Mouse (Mus musculus): ENCODE data around the gene Acr. TPM values are rescaled to one million over a fixed set of nuclear protein-coding genes. Genes with fewer than 3 reads are reported as not detected.

The Acr gene
- polyA plus RNA-seq, 1 experiment from 2014 or later = 0.06 TPM

DNA sequence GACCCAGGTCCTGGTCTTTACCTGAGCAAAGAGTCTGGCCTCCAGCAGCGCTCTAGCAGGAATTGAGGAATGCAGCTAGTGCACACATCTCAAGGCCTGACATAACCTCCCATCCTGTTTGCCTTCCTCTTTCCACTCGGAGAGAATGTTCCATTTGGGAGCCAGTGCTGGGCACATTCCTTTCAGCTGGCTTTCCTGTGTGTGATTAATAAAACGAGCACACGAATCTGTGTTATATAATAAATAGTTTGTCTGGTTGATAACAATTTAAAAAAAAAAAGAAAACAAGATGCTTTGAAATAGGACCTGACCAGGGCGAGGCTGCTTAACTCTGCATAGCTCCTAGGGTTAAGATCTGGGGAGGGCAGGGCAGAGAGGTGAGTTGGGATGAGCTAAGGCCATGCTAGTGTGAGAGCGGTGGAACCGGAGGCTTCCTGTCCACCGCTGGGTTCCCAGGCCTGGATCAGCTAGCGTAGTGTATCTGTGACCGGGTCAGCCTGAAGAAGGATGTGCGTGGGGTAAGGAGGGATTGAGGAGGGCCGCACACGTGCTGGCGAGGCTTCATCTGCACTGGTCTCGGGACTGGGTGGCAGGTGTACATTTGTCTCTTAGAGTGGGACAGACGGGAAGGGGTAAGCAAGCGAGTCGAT is 39.8 kb upstream of the Acr start:
- Histone ChIP-seq H3K27ac (no peak overlapping the region), H3K9me3 (replicated peaks) (no peaks in the 10 kb centered on the region), H3K27me3 (peaks cover 13% of the 10 kb centered on the region; the same call in 1 of the 2 replicates), H3K4me2 (no peak overlapping the region), H3K4me1 (replicated peaks) (0 out of 2 replicates have a peak, but pooled peaks cover 2% of the 10 kb centered on the region), H3K4me3 (replicated peaks) (no peak overlapping the region), H3K36me3 (peaks cover 7% of the 10 kb centered on the region; the same call in 1 of the 2 replicates), H3K9ac (no peak overlapping the region)
- ATAC-seq (ENCODE audit: low read depth) = no peak
- 80% methylated on average over 18 of the region's 18 CpGs for WGBS (ENCODE audit: insufficient replicate concordance)
- no peak for DNase-seq

GRCm38 (mm10) chr15:89528923-89529322 is 39.2 kb upstream of the Acr start:
- Histone ChIP-seq H3K9ac (no peak overlapping the region), H3K4me2 (no peak overlapping the region), H3K27ac (no peak overlapping the region), H3K4me1 (replicated peaks) (no peaks in the 10 kb centered on the region), H3K27me3 (peaks cover 10% of the 10 kb centered on the region; the same call in 1 of the 2 replicates), H3K36me3 (0 out of 2 replicates have a peak, but pooled peaks cover 5% of the 10 kb centered on the region), H3K9me3 (replicated peaks) (no peaks in the 10 kb centered on the region), H3K4me3 (replicated peaks) (no peak overlapping the region)
- DNase-seq (no peak), ATAC-seq (ENCODE audit: low read depth) (no peak)
- 81% methylated on average over 10 of the region's 10 CpGs for WGBS (ENCODE audit: insufficient replicate concordance)

GRCm38 (mm10) chr15:89530336-89530735 is 37.8 kb upstream of the Acr start:
- ATAC-seq (ENCODE audit: low read depth) = no peak
- Histone ChIP-seq H3K4me1 (replicated peaks) (no peaks in the 10 kb centered on the region), H3K4me3 (replicated peaks) (no peak overlapping the region)

DNA sequence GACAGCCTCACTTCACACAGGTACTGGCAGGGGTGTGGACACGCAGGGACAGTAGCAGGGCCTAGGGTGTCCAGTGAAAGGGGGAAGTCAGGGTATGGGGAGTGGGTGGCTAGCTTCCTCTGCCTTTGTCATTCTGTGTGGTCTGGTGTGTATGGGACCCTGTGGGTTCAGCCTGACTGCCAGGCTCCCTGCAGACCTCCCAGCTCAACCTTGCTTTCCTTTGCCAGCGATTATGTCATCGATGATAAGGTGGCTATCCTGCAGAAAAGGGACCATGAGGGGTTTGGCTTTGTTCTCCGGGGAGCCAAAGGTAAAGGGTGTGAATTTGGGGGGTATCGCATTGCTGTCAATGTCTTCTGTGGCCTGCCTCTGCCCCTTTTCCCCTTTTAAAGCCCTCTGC is 36.7 kb upstream of the Acr start:
- Histone ChIP-seq H3K27ac (no peak overlapping the region), H3K27me3 (no peaks in the 10 kb centered on the region), H3K36me3 (0 out of 2 replicates have a peak, but pooled peaks cover 5% of the 10 kb centered on the region), H3K9ac (no peak overlapping the region), H3K4me2 (no peak overlapping the region), H3K4me1 (replicated peaks) (no peaks in the 10 kb centered on the region), H3K4me3 (replicated peaks) (no peak overlapping the region), H3K9me3 (replicated peaks) (no peaks in the 10 kb centered on the region)
- DNase-seq = no peak
- ATAC-seq (ENCODE audit: low read depth) = no peak
- 75% methylated on average over 5 of the region's 5 CpGs for WGBS (ENCODE audit: insufficient replicate concordance)

More at GRCm38 (mm10) chr15:89530336-89530735, 37.8 kb upstream of the Acr start:
- Histone ChIP-seq H3K9ac (no peak overlapping the region), H3K9me3 (replicated peaks) (no peaks in the 10 kb centered on the region), H3K27me3 (no peaks in the 10 kb centered on the region), H3K27ac (no peak overlapping the region), H3K4me2 (no peak overlapping the region), H3K36me3 (0 out of 2 replicates have a peak, but pooled peaks cover 5% of the 10 kb centered on the region)
- 16% methylated on average over 4 of the region's 4 CpGs for WGBS (ENCODE audit: insufficient replicate concordance)
- DNase-seq = peak; percentile 19

DNA sequence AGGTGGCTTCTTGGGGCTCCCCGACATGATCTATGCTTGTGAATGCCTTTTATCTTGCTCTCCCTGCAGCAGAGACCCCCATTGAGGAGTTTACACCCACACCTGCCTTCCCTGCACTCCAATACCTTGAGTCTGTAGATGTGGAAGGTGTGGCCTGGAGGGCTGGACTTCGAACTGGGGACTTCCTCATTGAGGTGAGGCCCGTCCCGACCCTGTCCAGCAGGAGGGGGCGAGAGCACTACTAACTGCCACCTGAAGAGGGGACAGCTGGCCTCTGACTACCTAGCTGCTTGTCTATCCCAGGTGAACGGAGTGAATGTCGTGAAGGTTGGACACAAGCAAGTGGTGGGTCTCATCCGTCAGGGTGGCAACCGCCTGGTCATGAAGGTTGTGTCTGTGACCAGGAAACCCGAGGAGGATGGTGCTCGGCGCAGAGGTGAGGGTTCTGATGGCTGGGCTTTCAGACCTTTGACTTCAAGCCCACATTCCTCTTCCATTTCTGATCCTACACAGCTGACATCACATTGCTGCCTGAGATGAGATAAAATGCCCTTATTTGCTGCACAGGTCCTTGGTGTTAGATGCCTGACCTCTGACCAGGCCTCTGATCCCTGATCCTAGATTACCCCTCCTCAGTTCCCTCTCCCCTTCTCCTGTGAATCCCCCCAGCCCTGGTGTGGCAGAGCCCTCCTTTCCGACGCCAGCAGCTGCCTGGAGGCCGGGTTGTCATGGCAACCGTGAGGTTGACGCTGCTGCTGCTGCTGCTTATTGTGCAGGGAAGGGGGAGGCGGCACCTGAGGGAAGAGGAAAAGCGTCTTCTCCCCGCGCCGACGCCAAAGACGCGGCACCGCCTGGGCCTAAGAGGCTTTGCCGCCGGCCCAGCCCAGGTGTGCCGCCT is 35.9 kb upstream of the Acr start:
- H3K27me3 ChIP-seq = no peaks in the 10 kb centered on the region
- H3K9me3 ChIP-seq (replicated peaks) = no peaks in the 10 kb centered on the region
- no peaks in the 10 kb centered on the region for H3K4me1 ChIP-seq (replicated peaks)
- no peak overlapping the region for H3K27ac ChIP-seq
- DNase-seq = no peak
- H3K36me3 ChIP-seq = 0 out of 2 replicates have a peak, but pooled peaks cover 5% of the 10 kb centered on the region
- no peak for ATAC-seq (ENCODE audit: low read depth)
- no peak overlapping the region for H3K9ac ChIP-seq
- 71% methylated on average over 29 of the region's 29 CpGs for WGBS (ENCODE audit: insufficient replicate concordance)
- no peak overlapping the region for H3K4me2 ChIP-seq
- no peak overlapping the region for H3K4me3 ChIP-seq (replicated peaks)

DNA sequence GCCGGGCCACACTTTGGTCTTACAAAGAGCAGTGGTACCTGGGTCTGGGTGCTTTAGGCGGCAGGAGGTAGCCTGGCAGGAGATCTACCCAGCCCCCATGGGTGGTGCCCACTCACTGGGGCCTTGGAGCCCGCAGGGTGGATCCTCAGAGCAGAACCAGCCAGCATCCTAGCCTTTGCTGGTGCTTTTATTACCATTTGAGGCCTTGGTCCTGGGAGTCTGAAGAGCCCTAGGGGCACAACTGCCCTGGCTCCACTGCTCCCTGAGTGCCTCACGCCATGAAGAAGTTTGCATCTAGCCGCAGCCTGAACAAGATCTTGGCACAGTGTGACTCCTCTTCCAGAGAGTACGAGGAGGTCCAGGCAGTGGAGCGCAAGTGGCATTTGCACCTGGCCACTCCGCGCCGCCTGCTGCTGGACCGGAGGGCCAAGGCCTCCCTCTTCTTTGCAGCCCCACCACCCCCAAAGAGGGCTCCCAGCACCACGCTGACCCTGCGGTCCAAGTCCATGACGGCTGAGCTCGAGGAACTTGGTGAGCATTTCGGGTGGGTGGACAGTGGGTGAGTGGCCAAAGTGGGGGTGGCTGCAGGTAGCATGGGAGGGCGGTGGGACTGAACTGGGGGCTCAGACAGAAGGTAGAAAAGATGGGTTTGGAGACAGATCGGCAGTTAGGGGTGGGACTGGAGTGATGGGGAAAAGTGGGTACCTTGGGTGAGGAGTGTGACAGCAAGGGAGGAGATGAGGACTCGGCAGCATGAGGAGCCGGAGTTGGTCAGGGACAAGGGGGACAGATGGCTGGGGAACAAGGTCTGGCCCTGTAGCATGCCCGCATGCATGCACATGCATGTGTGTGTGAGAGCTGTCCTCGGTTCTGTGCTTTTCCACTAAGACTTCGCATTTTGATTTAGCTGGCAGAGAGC is 34.9 kb upstream of the Acr start:
- H3K27ac ChIP-seq = no peak overlapping the region
- no peaks in the 10 kb centered on the region for H3K27me3 ChIP-seq
- H3K9ac ChIP-seq = no peak overlapping the region
- ATAC-seq (ENCODE audit: low read depth) = no peak
- no peaks in the 10 kb centered on the region for H3K4me1 ChIP-seq (replicated peaks)
- 81% methylated on average over 23 of the region's 23 CpGs for WGBS (ENCODE audit: insufficient replicate concordance)
- no peaks in the 10 kb centered on the region for H3K9me3 ChIP-seq (replicated peaks)
- no peak overlapping the region for H3K4me2 ChIP-seq
- no peak overlapping the region for H3K4me3 ChIP-seq (replicated peaks)
- H3K36me3 ChIP-seq = 0 out of 2 replicates have a peak, but pooled peaks cover 5% of the 10 kb centered on the region
- DNase-seq = no peak

DNA sequence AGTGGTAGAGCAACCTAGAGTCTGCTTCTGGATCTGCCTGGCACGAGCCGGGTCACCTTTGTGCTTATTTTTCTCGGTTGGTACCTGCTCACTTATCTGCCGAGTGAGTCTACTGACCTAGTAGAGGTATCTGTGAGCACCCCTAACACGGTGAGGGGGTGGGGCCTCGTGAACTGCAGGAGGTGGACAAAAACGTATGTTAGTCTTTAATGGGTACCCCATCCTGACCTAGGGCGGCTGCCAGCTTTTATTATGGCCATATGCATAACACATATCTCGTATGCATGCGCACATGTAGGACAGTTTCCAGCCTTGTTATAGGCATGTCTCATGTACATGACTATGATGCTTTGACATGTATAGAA is 34.3 kb upstream of the Acr start:
- H3K4me1 ChIP-seq (replicated peaks) = no peaks in the 10 kb centered on the region
- WGBS (ENCODE audit: insufficient replicate concordance) = 81% methylated on average over 10 of the region's 10 CpGs
- ATAC-seq (ENCODE audit: low read depth) = no peak
- H3K9me3 ChIP-seq (replicated peaks) = no peaks in the 10 kb centered on the region
- no peak for DNase-seq
- H3K36me3 ChIP-seq = 0 out of 2 replicates have a peak, but pooled peaks cover 5% of the 10 kb centered on the region
- no peak overlapping the region for H3K9ac ChIP-seq
- H3K4me3 ChIP-seq (replicated peaks) = no peak overlapping the region
- H3K4me2 ChIP-seq = no peak overlapping the region
- H3K27me3 ChIP-seq = no peaks in the 10 kb centered on the region
- no peak overlapping the region for H3K27ac ChIP-seq

DNA sequence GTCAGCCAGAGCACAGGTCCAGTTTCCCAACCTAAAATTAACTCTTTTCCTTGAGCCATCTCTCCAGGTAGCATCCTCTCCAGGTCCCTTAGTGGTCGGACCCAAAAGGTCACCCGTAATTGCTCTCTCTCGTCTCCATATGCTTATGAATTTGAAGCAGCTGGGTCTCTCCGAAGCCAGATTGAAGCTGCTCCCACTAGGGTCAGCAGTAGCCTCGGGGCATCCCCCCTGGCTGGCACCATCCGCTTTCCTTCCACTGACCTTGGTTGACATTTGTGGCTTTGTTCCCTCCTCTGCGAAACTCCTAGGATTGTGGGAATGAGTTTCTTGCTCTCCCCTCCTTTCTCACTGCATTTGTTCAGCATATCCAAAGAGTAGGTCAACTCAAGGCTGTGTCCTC is 24.0 kb upstream of the Acr start:
- no peak overlapping the region for H3K27ac ChIP-seq
- DNase-seq (no peak), ATAC-seq (ENCODE audit: low read depth) (no peak)
- H3K9ac ChIP-seq = no peak overlapping the region
- H3K4me3 ChIP-seq (replicated peaks) = no peak overlapping the region
- H3K36me3 ChIP-seq = peaks cover 15% of the 10 kb centered on the region; the same call in 1 of the 2 replicates
- no peak overlapping the region for H3K4me2 ChIP-seq
- H3K4me1 ChIP-seq (replicated peaks) = no peaks in the 10 kb centered on the region
- H3K27me3 ChIP-seq = peaks cover 6% of the 10 kb centered on the region
- WGBS (ENCODE audit: insufficient replicate concordance) = 74% methylated on average over 7 of the region's 7 CpGs
- no peaks in the 10 kb centered on the region for H3K9me3 ChIP-seq (replicated peaks)

DNA sequence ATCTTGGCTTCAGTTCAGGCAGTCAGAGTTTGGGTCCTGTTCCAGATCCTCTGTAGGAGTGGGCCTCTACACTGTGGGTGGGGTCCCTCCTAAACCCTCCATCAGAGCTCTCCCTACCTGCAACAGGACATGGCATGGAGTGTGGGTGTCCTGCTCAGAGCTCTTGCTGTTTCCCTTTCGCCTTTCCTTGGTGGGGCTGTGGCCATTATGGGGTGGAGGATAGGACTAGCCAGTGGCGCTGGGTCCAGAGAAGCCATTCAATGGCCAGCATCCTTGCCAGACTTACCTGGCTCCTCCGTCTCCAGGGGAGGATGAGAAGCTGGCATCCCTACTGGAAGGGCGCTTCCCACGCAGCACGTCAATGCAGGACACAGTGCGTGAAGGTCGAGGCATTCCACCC is 20.8 kb upstream of the Acr start:
- Histone ChIP-seq H3K36me3 (peaks cover 15% of the 10 kb centered on the region; the same call in 1 of the 2 replicates), H3K9ac (no peak overlapping the region), H3K4me3 (replicated peaks) (0 out of 2 replicates have a peak overlapping the region, but pooled peaks have one; percentile 14), H3K27ac (no peak overlapping the region), H3K4me1 (replicated peaks) (no peaks in the 10 kb centered on the region), H3K9me3 (replicated peaks) (no peaks in the 10 kb centered on the region), H3K4me2 (peak overlapping the region; percentile 47; the same call in 1 of the 2 replicates), H3K27me3 (peaks cover 6% of the 10 kb centered on the region)
- DNase-seq = no peak
- no peak for ATAC-seq (ENCODE audit: low read depth)
- WGBS (ENCODE audit: insufficient replicate concordance) = 77% methylated on average over 8 of the region's 8 CpGs

DNA sequence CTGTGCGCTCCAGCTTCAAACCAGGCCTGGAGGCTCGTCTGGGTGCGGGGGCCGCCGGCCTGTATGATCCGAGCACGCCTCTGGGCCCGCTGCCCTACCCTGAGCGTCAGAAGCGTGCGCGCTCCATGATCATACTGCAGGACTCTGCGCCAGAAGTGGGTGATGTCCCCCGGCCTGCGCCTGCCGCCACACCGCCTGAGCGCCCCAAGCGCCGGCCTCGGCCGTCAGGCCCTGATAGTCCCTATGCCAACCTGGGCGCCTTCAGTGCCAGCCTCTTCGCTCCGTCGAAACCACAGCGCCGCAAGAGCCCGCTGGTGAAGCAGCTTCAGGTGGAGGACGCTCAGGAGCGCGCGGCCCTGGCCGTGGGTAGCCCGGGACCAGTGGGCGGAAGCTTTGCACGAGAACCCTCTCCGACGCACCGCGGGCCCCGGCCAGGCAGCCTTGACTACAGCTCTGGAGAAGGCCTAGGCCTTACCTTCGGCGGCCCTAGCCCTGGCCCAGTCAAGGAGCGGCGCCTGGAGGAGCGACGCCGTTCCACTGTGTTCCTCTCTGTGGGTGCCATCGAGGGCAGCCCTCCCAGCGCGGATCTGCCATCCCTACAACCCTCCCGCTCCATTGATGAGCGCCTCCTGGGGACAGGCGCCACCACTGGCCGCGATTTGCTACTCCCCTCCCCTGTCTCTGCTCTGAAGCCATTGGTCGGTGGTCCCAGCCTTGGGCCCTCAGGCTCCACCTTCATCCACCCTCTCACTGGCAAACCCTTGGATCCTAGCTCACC is 20.1 kb upstream of the Acr start:
- 76% methylated on average over 58 of the region's 58 CpGs for WGBS (ENCODE audit: insufficient replicate concordance)

More for the DNA sequence above, 20.1 kb upstream of the Acr start:
- DNase-seq = no peak
- no peak overlapping the region for H3K9ac ChIP-seq
- peak overlapping the region; percentile 14; the same call in 1 of the 2 replicates for H3K4me3 ChIP-seq (replicated peaks)
- no peaks in the 10 kb centered on the region for H3K9me3 ChIP-seq (replicated peaks)
- no peak for ATAC-seq (ENCODE audit: low read depth)
- peaks cover 6% of the 10 kb centered on the region for H3K27me3 ChIP-seq
- H3K27ac ChIP-seq = no peak overlapping the region
- H3K36me3 ChIP-seq = peaks cover 15% of the 10 kb centered on the region; the same call in 1 of the 2 replicates
- H3K4me1 ChIP-seq (replicated peaks) = no peaks in the 10 kb centered on the region
- peak overlapping the region; percentile 47 for H3K4me2 ChIP-seq

All from liver, embryonic 13.5 days (tissue).